Mouse (Mus musculus): Measurements from ENCODE around the gene Gm973. TPM values are rescaled to one million over a fixed set of nuclear protein-coding genes. Genes with fewer than 3 reads are reported as not detected.

The Gm973 gene
- polyA plus RNA-seq (2017; shearing (Covaris generic)) = not detected

DNA sequence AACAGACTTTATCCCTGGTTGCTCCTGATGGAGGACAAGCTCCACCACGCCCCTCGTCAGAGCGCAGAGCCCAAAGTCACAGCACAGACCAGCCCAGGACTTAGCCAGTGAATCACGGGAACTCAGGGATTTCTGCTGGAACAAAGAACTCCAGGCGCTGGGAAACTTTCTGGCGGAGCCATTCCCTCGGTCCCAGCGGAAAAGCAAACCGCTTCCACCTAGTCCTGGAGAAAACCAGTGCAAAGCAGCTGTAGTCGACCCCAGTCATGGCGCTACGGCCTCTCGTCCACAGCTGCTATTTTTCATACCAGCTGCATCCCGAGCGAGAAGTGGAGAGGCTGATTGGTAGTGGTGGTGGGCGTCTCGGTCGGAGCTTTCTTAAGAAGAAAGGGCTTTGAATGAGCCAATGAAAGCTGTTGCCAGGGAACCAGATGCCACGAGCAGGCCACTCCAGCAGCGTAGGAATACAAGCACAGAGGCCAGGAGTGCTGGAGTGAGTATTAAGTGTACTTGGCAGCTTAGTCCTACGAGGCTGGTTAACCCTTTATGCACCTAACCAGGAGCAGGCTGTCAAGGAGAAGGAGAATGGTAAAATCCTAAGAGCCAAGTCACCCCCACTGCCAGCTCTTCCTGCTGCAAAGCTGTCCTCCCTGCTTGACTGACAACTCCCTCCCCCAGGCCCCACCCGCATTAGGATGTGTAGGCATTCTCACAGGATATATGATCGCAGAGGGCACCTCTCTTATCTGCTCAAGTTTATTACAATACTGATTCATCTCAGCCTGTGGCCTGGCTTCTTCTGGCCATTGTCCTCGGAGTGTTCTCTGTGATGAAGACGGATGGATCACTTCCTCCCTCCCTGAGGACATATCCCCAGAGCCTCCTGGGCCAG is at the start of gene Gm973:
Gene Gm973 (plus strand): TSS at position 239 of the 892 bp plus-strand sequence.

DNA sequence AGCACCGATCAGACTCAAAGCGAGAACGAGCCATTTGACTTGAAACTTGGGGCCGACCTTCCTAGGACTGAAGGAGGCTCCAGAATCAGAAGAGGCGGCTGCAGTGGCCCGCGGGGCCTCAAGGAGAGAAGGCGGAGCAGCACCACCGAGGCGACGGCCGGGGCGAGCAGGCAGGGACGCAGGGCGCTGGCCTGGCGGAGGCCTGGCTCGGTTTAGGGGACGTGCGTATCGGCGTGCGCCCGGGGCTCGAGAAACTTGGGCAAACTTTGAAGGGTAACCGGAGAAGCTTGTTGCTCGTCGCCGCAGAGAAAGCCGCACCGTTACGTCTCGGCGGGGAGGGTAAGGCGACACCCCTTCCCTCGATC is 33.8 kb upstream of the Gm973 start, which contains the start of gene Fzd7:
Gene Fzd7 (plus strand): TSS at position 94 of the 365 bp plus-strand sequence.

DNA sequence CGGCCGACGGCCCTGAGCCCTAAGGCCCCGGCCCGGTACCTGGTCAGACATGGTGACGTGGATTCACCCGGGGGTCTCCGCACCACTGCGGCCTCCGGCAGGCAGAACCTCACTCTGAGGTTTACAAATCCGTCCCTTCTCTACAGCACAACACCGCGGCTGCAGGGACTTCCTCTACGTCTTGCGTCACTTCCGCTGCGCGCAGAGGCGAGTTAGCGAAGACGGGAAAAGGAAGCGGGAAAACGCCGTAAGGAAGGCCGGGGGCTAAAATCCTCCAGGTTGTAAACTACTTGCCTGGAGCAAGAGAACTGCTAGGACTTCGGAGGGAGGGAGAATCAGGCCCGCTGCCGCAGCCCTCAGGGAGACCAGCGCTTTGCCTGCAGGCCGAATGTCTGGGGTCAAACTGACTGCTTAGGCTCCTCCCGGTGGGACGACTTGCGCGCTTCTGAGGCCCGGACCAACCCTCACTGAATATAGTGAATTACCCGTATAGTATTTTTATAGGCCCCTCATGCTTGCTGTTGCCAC is 154.6 kb downstream of the Gm973 start, which contains the start of gene Sumo1:
Gene Sumo1 (minus strand): TSS at position 194 of the 528 bp plus-strand sequence.

DNA sequence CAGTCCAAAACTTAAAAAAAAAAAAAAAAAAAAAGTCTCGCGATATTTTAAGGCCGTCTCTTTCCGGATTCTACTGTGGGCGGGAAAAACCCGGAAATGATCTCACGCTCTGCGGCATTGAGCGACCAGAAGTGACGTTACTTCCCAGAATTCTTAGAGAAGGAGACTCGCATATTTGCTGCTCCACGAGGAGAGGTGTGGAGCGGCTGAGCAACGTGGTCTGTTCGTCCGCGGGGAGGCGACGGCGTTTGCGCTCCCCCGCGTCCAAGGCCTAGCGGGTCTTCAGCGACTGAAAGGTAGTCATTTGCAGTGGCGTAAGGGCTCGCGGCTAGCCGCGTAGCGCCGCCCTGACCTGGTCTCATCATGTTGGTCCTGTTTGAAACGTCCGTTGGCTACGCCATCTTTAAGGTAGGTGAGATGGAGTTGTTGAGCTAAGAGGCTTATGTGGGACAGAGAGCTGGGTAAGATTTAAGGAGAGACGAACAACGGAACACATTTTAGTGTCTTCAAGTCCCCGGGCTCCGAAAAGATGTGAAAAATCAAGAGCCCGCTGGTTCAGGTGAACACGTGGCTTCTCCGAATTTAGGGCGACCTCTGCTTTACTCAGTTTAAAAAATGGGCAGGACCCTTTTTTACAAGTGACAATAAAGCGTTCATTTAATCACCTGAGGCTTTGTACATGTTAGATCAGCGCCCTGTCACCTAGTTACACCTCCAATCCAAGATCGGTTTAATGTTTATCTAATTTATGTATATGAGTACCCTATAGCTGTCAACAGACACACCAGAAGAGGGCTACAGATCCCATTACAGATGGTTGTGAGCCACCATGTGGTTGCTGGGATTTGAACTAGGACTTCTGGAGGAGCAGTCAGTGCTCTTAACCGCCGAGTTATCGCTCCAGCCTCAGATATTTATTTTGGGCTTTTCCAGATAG is 169.0 kb downstream of the Gm973 start, which contains the start of gene Nop58:
Gene Nop58 (plus strand): TSS at position 153 of the 937 bp plus-strand sequence.

Other genes starting within 250 kb of the Gm973 start
- gene Fzd7, start 33.8 kb upstream of the Gm973 start, polyA plus RNA-seq (2017; shearing (Covaris generic)) = 0.25 TPM
- 355 TPM for gene Sumo1, start 154.6 kb downstream of the Gm973 start, polyA plus RNA-seq (2017; shearing (Covaris generic))
- 276 TPM for gene Nop58, start 168.7 kb downstream of the Gm973 start, polyA plus RNA-seq (2017; shearing (Covaris generic))
- 0.20 TPM for gene Bmpr2, start 247.1 kb downstream of the Gm973 start, polyA plus RNA-seq (2017; shearing (Covaris generic))